Mouse (Mus musculus) forebrain, embryonic 14.5 days (tissue): ENCODE measurements at regions not wholly inside any gene's neighbourhood (a gene's known extent, or its start where the extent isn't known, plus 50 kb on each side); places are given as distances from the start of the nearest gene placed in this dataset.

Experiments used
- ATAC-seq: fragments of 200-750 bp; cut with Nextera tagmentation; 2 replicates; pipeline ENCODE4 v1.8.0; 2017; ENCODE audit warnings: mild to moderate bottlenecking, moderate library complexity
- DNase-seq: peaks from one replicate; pipeline ENCODE4 v3.0.0-alpha.2; 2015; ENCODE audit warnings: low spot score
- H3K27ac ChIP-seq: fragments of 300-500 bp; sonication (generic); 2 replicates; pipeline ENCODE4 v1.5.1; 2014; ENCODE audit warnings: low read depth, mild to moderate bottlenecking, control low read depth, low read length, moderate library complexity
- H3K27me3 ChIP-seq: fragments of 300-500 bp; sonication (generic); replicated peaks from 2 replicates; pipeline ENCODE4 v1.6.1; 2014; ENCODE audit warnings: low read length, control low read depth, mixed read lengths; ENCODE audit not compliant: control insufficient read depth, insufficient read depth
- H3K36me3 ChIP-seq: fragments of 300-500 bp; sonication (generic); 2 replicates; pipeline ENCODE4 v1.6.1; 2014; ENCODE audit warnings: low read length, control low read depth; ENCODE audit not compliant: control insufficient read depth, insufficient read depth
- H3K4me1 ChIP-seq: fragments of 300-500 bp; sonication (generic); 2 replicates; pipeline ENCODE4 v1.6.1; 2014; ENCODE audit warnings: antibody characterized with exemption, low read length, control low read depth; ENCODE audit not compliant: control insufficient read depth, insufficient read depth
- H3K4me2 ChIP-seq: fragments of 300-500 bp; sonication (generic); 2 replicates; pipeline ENCODE4 v1.6.1; 2014; ENCODE audit warnings: mild to moderate bottlenecking, control low read depth, low read length
- H3K4me3 ChIP-seq: fragments of 300-500 bp; sonication (generic); 2 replicates; pipeline ENCODE4 v1.5.1; 2014; ENCODE audit warnings: low read depth, low read length, control low read depth
- H3K9ac ChIP-seq: fragments of 300-500 bp; sonication (generic); 2 replicates; pipeline ENCODE4 v1.6.1; 2014; ENCODE audit warnings: mild to moderate bottlenecking, low read length, control low read depth, moderate library complexity
- H3K9me3 ChIP-seq: fragments of 300-500 bp; sonication (generic); replicated peaks from 2 replicates; pipeline ENCODE4 v1.6.1; 2016; ENCODE audit warnings: low read length, control low read depth, mixed read lengths; ENCODE audit not compliant: control insufficient read depth
- WGBS: fragments of 180-500 bp; shearing (Covaris S2); extraction: QIAGEN DNeasy Blood & Tissue Kit; methylation state at CpG from one replicate; pipeline ENCODE4 v1.1.7; 2014; 5-methylcytosine and 5-hydroxymethylcytosine counted together

GRCm38 (mm10) chr3:137482546-137482945, 138.9 kb upstream of the Ddit4l start:
- ATAC-seq (peak; percentile 61; the same call in 1 of the 2 replicates), DNase-seq (peak; percentile 19)
- WGBS: 38% methylated on average over 3 of the region's 3 CpGs

GRCm38 (mm10) chr3:137482971-137483370, 138.4 kb upstream of the Ddit4l start:
- Histone ChIP-seq H3K9ac (no peak overlapping the region), H3K4me3 (no peak overlapping the region), H3K36me3 (no peaks in the 10 kb centered on the region), H3K4me2 (no peak overlapping the region), H3K9me3 (no peaks in the 10 kb centered on the region), H3K27ac (no peak overlapping the region), H3K27me3 (no peaks in the 10 kb centered on the region), H3K4me1 (peaks cover 13% of the 10 kb centered on the region)
- DNase-seq (peak; percentile 78), ATAC-seq (peak; percentile 71; the same call in 1 of the 2 replicates)
- WGBS: 19% methylated on average over 4 of the region's 4 CpGs

More at GRCm38 (mm10) chr3:137482546-137482945, 138.9 kb upstream of the Ddit4l start:
- Histone ChIP-seq H3K4me2 (no peak overlapping the region), H3K9me3 (no peaks in the 10 kb centered on the region), H3K4me3 (no peak overlapping the region), H3K36me3 (no peaks in the 10 kb centered on the region), H3K9ac (no peak overlapping the region), H3K4me1 (peaks cover 13% of the 10 kb centered on the region), H3K27me3 (no peaks in the 10 kb centered on the region), H3K27ac (no peak overlapping the region)

GRCm38 (mm10) chr3:137489592-137489991, 131.8 kb upstream of the Ddit4l start:
- ATAC-seq (no peak), DNase-seq (no peak)
- Histone ChIP-seq H3K4me3 (no peak overlapping the region), H3K4me1 (no peaks in the 10 kb centered on the region), H3K27me3 (no peaks in the 10 kb centered on the region), H3K9ac (no peak overlapping the region), H3K27ac (no peak overlapping the region), H3K9me3 (no peaks in the 10 kb centered on the region), H3K4me2 (no peak overlapping the region), H3K36me3 (no peaks in the 10 kb centered on the region)

- Histone ChIP-seq H3K36me3 (no peaks in the 10 kb centered on the region), H3K27ac (no peak overlapping the region), H3K27me3 (no peaks in the 10 kb centered on the region), H3K4me2 (no peak overlapping the region), H3K9ac (no peak overlapping the region), H3K4me1 (no peaks in the 10 kb centered on the region), H3K9me3 (no peaks in the 10 kb centered on the region), H3K4me3 (no peak overlapping the region)
- ATAC-seq (no peak), DNase-seq (no peak)
- WGBS: 95% methylated on average over 1 of the region's 1 CpGs
Observed at GRCm38 (mm10) chr3:137491508-137492019, 129.8 kb upstream of the Ddit4l start.

GRCm38 (mm10) chr3:137498343-137498742, 123.1 kb upstream of the Ddit4l start:
- Histone ChIP-seq H3K4me1 (no peaks in the 10 kb centered on the region), H3K4me3 (no peak overlapping the region), H3K36me3 (no peaks in the 10 kb centered on the region), H3K9me3 (no peaks in the 10 kb centered on the region), H3K9ac (no peak overlapping the region), H3K4me2 (no peak overlapping the region), H3K27ac (no peak overlapping the region), H3K27me3 (no peaks in the 10 kb centered on the region)
- DNase-seq: no peak
- WGBS: 86% methylated on average over 3 of the region's 3 CpGs
- ATAC-seq: no peak

- Histone ChIP-seq H3K27me3 (no peaks in the 10 kb centered on the region), H3K4me2 (no peak overlapping the region), H3K4me1 (no peaks in the 10 kb centered on the region), H3K27ac (no peak overlapping the region), H3K4me3 (no peak overlapping the region), H3K9me3 (no peaks in the 10 kb centered on the region), H3K9ac (no peak overlapping the region), H3K36me3 (no peaks in the 10 kb centered on the region)
- WGBS: 85% methylated on average over 1 of the region's 1 CpGs
- DNase-seq (no peak), ATAC-seq (no peak)
Observed at GRCm38 (mm10) chr3:137511283-137511682, 110.1 kb upstream of the Ddit4l start.

GRCm38 (mm10) chr3:137512411-137512810, 109.0 kb upstream of the Ddit4l start:
- ATAC-seq (no peak), DNase-seq (no peak)
- H3K4me2 ChIP-seq: no peak overlapping the region
- no peaks in the 10 kb centered on the region for H3K9me3 ChIP-seq
- no peak overlapping the region for H3K4me3 ChIP-seq
- no peak overlapping the region for H3K9ac ChIP-seq
- no peaks in the 10 kb centered on the region for H3K36me3 ChIP-seq
- H3K4me1 ChIP-seq: no peaks in the 10 kb centered on the region
- no peaks in the 10 kb centered on the region for H3K27me3 ChIP-seq
- 86% methylated on average over 2 of the region's 2 CpGs for WGBS
- H3K27ac ChIP-seq: no peak overlapping the region

- H3K4me1 ChIP-seq: no peaks in the 10 kb centered on the region
- ATAC-seq (peak; percentile 63; the same call in 1 of the 2 replicates), DNase-seq (peak; percentile 41)
Observed at GRCm38 (mm10) chr3:137513026-137513425, 108.4 kb upstream of the Ddit4l start.

GRCm38 (mm10) chr3:137514238-137514637, 107.2 kb upstream of the Ddit4l start:
- ATAC-seq: no peak
- WGBS: 96% methylated on average over 2 of the region's 2 CpGs
- Histone ChIP-seq H3K4me2 (no peak overlapping the region), H3K4me1 (no peaks in the 10 kb centered on the region), H3K9ac (no peak overlapping the region), H3K36me3 (no peaks in the 10 kb centered on the region), H3K27me3 (no peaks in the 10 kb centered on the region), H3K27ac (no peak overlapping the region), H3K9me3 (no peaks in the 10 kb centered on the region), H3K4me3 (no peak overlapping the region)
- DNase-seq: no peak

More at GRCm38 (mm10) chr3:137513026-137513425, 108.4 kb upstream of the Ddit4l start:
- WGBS: 60% methylated on average over 6 of the region's 6 CpGs
- no peak overlapping the region for H3K4me2 ChIP-seq
- no peak overlapping the region for H3K27ac ChIP-seq
- H3K4me3 ChIP-seq: no peak overlapping the region
- no peaks in the 10 kb centered on the region for H3K9me3 ChIP-seq
- H3K9ac ChIP-seq: no peak overlapping the region
- no peaks in the 10 kb centered on the region for H3K27me3 ChIP-seq
- H3K36me3 ChIP-seq: no peaks in the 10 kb centered on the region
